Mouse (Mus musculus): ENCODE data around the gene Vmn1r43. TPM values are rescaled to one million over a fixed set of nuclear protein-coding genes. Genes with fewer than 3 reads are reported as not detected.
"Not testable (repeated sequence)": the region's sequence is repeated elsewhere in the genome, so short reads cannot be mapped to it uniquely, and the experiment has no call there.

Gene Vmn1r43
- not detected in 2 replicates for polyA plus RNA-seq (2015; fragmentation: Nextera tagmentation; extraction: Ambion mirVana)

DNA sequence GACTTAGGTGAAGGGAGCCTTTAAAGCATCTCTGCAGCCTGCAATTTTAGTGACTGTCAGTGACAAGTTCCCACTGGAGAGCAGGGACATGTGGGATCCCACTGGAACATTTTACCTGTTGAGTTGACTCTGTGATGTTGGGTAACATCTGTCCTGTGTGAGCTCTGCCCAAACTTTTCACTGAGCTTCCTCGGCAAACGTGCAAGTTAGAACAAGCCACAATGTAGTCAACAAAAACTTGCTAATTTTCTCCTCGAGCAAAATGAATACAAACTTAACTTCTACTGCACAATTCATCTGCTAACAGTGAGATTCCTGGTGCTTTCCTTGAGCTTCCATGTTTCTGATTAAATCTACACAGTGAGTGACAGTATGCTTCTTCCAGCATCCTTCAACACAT lies at the start of gene Vmn1r43, which contains the start of gene Vmn1r42:
Gene Vmn1r43, minus strand, starts transcription at position 101 of the 400 bp plus-strand sequence.
Gene Vmn1r42, minus strand, starts transcription at position 101 of the 400 bp plus-strand sequence.
- not testable (repeated sequence) for H3K36me3 ChIP-seq (ENCODE audit: insufficient read depth, low read length); H3K4me3 ChIP-seq (ENCODE audit: low read length); H3K9ac ChIP-seq (replicated peaks; ENCODE audit: low read length); H3K27me3 ChIP-seq (ENCODE audit: insufficient read depth, low read length); H3K4me2 ChIP-seq (replicated peaks; ENCODE audit: low read depth, low read length); H3K27ac ChIP-seq (ENCODE audit: low read length); ATAC-seq (ENCODE audit: low FRiP score, low TSS enrichment); H3K4me1 ChIP-seq (ENCODE audit: insufficient read depth, low read length); H3K9me3 ChIP-seq (ENCODE audit: low read length)
- WGBS, result 87% methylated on average over 3 of the region's 3 CpGs

DNA sequence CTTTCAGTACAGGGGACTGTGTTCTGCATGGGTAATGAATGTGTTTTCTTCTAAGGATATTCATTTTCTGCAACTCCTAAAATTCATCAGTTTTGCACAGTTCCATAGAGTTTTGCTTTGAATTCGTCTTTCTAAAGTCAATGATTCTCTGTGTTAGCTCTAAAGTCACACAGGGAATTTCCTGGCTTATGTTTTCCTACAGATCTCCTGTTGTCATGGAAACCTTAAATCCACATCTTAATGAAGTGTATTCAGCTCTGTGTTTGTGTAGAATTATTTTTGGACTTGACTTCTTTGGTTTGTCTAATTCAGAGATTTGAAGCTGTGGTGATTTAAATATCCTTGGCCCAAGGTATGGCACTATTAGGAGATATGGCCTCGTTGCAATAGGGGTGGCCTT lies 7.6 kb upstream of the Vmn1r43 start:
- no peak overlapping the region for H3K9ac ChIP-seq (replicated peaks; ENCODE audit: low read length)
- H3K9me3 ChIP-seq (ENCODE audit: low read length), result no peaks in the 10 kb centered on the region
- no peak overlapping the region for H3K4me3 ChIP-seq (ENCODE audit: low read length)
- H3K36me3 ChIP-seq (ENCODE audit: insufficient read depth, low read length), result no peaks in the 10 kb centered on the region
- no peak for ATAC-seq (ENCODE audit: low FRiP score, low TSS enrichment)
- 56% methylated on average over 2 of the region's 2 CpGs for WGBS
- no peak overlapping the region for H3K4me2 ChIP-seq (replicated peaks; ENCODE audit: low read depth, low read length)
- H3K4me1 ChIP-seq (ENCODE audit: insufficient read depth, low read length), result no peaks in the 10 kb centered on the region
- H3K27ac ChIP-seq (ENCODE audit: low read length), result no peak overlapping the region
- H3K27me3 ChIP-seq (ENCODE audit: insufficient read depth, low read length), result no peaks in the 10 kb centered on the region

DNA sequence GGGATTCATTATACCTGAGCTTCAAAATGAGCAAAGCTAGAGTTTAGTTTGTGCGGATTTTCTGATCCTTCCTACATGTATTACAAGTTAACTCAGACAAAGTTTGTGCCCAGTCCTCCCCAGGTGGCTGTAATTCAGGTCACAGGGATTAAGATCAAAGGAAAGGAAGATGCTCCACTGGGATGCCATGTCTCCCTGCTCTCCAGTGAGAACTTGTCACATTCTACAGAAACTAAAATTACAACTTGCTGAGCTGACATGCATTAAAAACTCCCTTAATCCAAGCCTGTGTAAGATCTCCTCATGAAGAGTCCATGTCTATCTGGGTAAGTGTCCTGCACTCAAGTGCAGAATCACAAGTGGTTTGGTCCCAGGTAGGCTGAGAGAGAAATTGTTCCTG lies 7.1 kb upstream of the Vmn1r43 start, which contains the start of gene Vmn1r44:
Gene Vmn1r44, plus strand, starts transcription at position 301 of the 400 bp plus-strand sequence.
- H3K4me1 ChIP-seq (ENCODE audit: insufficient read depth, low read length), result no peaks in the 10 kb centered on the region
- H3K36me3 ChIP-seq (ENCODE audit: insufficient read depth, low read length), result no peaks in the 10 kb centered on the region
- no peak for ATAC-seq (ENCODE audit: low FRiP score, low TSS enrichment)
- H3K27ac ChIP-seq (ENCODE audit: low read length), result no peak within 1 kb of the TSS
- no peaks in the 10 kb centered on the region for H3K27me3 ChIP-seq (ENCODE audit: insufficient read depth, low read length)
- H3K9ac ChIP-seq (replicated peaks; ENCODE audit: low read length), result no peak within 1 kb of the TSS
- H3K4me3 ChIP-seq (ENCODE audit: low read length), result no peak within 1 kb of the TSS
- no peaks in the 10 kb centered on the region for H3K9me3 ChIP-seq (ENCODE audit: low read length)
- no peak within 1 kb of the TSS for H3K4me2 ChIP-seq (replicated peaks; ENCODE audit: low read depth, low read length)
- WGBS, result 71% methylated on average over 1 of the region's 1 CpGs

DNA sequence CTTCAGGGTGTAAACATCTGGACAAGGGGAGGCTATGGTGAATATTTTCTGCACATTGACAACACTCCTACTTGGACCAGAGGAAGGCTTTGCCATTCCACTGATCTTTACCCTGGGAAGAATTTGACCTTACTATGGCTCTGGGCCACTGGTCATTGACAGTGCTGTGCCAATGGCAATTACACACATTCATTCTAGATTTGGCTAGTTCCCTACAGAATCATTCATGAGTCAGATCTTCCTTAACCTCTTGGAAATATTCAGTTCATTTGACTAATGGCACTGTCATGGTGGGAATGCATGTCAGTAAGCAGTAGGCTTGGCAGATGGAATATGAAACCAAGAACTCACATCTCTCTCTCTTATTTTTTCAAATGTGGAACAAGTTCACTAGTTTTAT lies 4.7 kb upstream of the Vmn1r43 start:
- ATAC-seq (ENCODE audit: low FRiP score, low TSS enrichment), result no peak
- no peaks in the 10 kb centered on the region for H3K4me1 ChIP-seq (ENCODE audit: insufficient read depth, low read length)
- no peak overlapping the region for H3K27ac ChIP-seq (ENCODE audit: low read length)

DNA sequence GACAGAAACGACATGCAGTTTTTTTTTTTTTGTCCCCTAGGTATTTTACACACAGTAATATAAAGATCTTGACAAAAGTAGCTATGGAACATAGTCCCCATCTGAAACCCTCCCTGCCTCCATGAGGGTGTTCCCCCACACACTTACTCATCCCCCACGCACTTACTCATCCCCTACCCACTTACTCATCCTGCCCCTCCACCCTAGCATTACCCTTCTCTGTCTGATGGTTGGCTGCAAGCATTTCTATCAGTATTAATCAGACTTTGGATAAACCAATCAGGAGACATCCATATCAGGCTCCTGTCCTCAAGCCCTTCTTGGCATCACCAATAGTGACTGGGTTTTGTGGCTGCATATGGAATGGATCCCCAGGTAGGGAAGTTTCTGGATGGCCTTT lies 750 bp upstream of the Vmn1r43 start:
- 91% methylated on average over 2 of the region's 2 CpGs for WGBS
- H3K9ac ChIP-seq (replicated peaks; ENCODE audit: low read length), result no peak overlapping the region
- no peak overlapping the region for H3K27ac ChIP-seq (ENCODE audit: low read length)
- no peak overlapping the region for H3K4me2 ChIP-seq (replicated peaks; ENCODE audit: low read depth, low read length)
- no peak for ATAC-seq (ENCODE audit: low FRiP score, low TSS enrichment)
- H3K36me3 ChIP-seq (ENCODE audit: insufficient read depth, low read length), result no peaks in the 10 kb centered on the region
- no peak overlapping the region for H3K4me3 ChIP-seq (ENCODE audit: low read length)
- H3K4me1 ChIP-seq (ENCODE audit: insufficient read depth, low read length), result no peaks in the 10 kb centered on the region
- H3K27me3 ChIP-seq (ENCODE audit: insufficient read depth, low read length), result no peaks in the 10 kb centered on the region
- no peaks in the 10 kb centered on the region for H3K9me3 ChIP-seq (ENCODE audit: low read length)

More for the DNA sequence above, 4.7 kb upstream of the Vmn1r43 start:
- H3K9ac ChIP-seq (replicated peaks; ENCODE audit: low read length), result no peak overlapping the region
- H3K36me3 ChIP-seq (ENCODE audit: insufficient read depth, low read length), result no peaks in the 10 kb centered on the region
- no peak overlapping the region for H3K4me3 ChIP-seq (ENCODE audit: low read length)
- H3K4me2 ChIP-seq (replicated peaks; ENCODE audit: low read depth, low read length), result no peak overlapping the region
- H3K9me3 ChIP-seq (ENCODE audit: low read length), result no peaks in the 10 kb centered on the region
- H3K27me3 ChIP-seq (ENCODE audit: insufficient read depth, low read length), result no peaks in the 10 kb centered on the region

DNA sequence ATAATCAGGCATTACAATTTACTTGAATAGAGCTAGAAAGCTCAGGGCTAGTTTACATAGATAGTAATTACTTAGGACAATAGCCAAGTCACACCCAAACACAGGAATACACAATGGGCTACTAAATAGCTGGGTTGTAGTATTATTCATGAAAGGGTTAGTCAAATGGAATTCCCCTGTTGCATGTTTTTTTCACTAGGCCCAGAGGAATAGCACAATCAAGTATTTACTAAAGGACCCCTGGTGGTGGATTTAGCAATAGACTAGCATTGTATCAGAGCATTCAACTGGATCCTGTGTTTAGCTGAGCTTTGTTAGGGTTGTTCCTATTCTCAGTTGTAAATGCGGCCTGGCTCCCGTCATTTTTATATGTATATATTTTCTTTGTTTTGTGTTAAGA lies 8.2 kb downstream of the Vmn1r43 start:
- H3K27ac ChIP-seq (ENCODE audit: low read length), result no peak overlapping the region
- no peak for ATAC-seq (ENCODE audit: low FRiP score, low TSS enrichment)
- WGBS, result 89% methylated on average over 2 of the region's 2 CpGs
- no peaks in the 10 kb centered on the region for H3K27me3 ChIP-seq (ENCODE audit: insufficient read depth, low read length)
- H3K4me3 ChIP-seq (ENCODE audit: low read length), result no peak overlapping the region
- no peaks in the 10 kb centered on the region for H3K36me3 ChIP-seq (ENCODE audit: insufficient read depth, low read length)
- H3K9ac ChIP-seq (replicated peaks; ENCODE audit: low read length), result no peak overlapping the region
- peaks cover 17% of the 10 kb centered on the region for H3K9me3 ChIP-seq (ENCODE audit: low read length)
- no peaks in the 10 kb centered on the region for H3K4me1 ChIP-seq (ENCODE audit: insufficient read depth, low read length)
- no peak overlapping the region for H3K4me2 ChIP-seq (replicated peaks; ENCODE audit: low read depth, low read length)

DNA sequence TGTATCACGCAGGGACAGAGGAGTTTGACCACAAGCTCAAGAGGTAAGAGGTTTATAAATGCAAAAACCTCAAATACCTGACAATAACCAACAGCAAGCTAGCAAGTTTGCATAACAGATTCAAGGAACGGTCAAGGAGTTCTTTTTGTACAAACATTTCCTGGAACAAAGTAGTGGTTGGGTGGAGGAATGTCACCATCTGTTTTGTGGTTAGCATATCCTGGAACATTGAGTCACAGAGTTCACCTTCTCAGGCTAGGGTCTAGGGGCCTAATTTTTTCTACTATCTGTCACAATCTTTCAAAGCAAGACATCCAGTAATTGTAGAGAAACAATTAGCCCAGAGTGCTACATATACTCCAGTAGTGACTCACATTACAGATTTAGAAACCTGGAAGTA lies 8.9 kb downstream of the Vmn1r43 start:
- no peaks in the 10 kb centered on the region for H3K27me3 ChIP-seq (ENCODE audit: insufficient read depth, low read length)
- H3K27ac ChIP-seq (ENCODE audit: low read length), result no peak overlapping the region
- H3K4me3 ChIP-seq (ENCODE audit: low read length), result no peak overlapping the region
- H3K9me3 ChIP-seq (ENCODE audit: low read length), result peaks cover 17% of the 10 kb centered on the region
- no peak overlapping the region for H3K9ac ChIP-seq (replicated peaks; ENCODE audit: low read length)
- H3K36me3 ChIP-seq (ENCODE audit: insufficient read depth, low read length), result no peaks in the 10 kb centered on the region
- 96% methylated on average over 2 of the region's 2 CpGs for WGBS
- no peak overlapping the region for H3K4me2 ChIP-seq (replicated peaks; ENCODE audit: low read depth, low read length)
- ATAC-seq (ENCODE audit: low FRiP score, low TSS enrichment), result no peak
- no peaks in the 10 kb centered on the region for H3K4me1 ChIP-seq (ENCODE audit: insufficient read depth, low read length)

DNA sequence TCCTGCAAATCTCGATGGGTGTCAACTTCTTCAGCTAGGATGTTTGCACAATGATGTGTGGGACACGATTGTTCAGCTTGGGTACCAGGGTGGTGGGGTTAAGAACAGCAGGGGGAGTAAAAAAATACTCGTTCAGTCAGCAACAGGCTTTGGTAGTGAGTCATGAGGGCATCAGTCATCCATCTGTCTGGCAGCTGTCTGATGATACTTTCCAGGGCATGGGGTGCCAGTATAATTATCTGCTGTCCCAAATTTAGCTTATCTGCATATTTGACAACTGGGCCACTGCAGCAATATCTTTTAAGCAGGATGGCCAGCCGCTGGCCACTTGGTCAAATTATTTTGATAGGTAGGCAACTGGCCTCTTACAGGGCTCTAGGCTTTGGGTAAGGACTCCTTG lies 12.4 kb downstream of the Vmn1r43 start:
- Histone ChIP-seq H3K4me2 (replicated peaks; ENCODE audit: low read depth, low read length) (no peak overlapping the region), H3K9me3 (ENCODE audit: low read length) (peaks cover 22% of the 10 kb centered on the region), H3K27ac (ENCODE audit: low read length) (no peak overlapping the region), H3K27me3 (ENCODE audit: insufficient read depth, low read length) (no peaks in the 10 kb centered on the region), H3K4me3 (ENCODE audit: low read length) (no peak overlapping the region), H3K9ac (replicated peaks; ENCODE audit: low read length) (no peak overlapping the region), H3K4me1 (ENCODE audit: insufficient read depth, low read length) (no peaks in the 10 kb centered on the region), H3K36me3 (ENCODE audit: insufficient read depth, low read length) (no peaks in the 10 kb centered on the region)
- WGBS, result 73% methylated on average over 4 of the region's 4 CpGs
- no peak for ATAC-seq (ENCODE audit: low FRiP score, low TSS enrichment)

DNA sequence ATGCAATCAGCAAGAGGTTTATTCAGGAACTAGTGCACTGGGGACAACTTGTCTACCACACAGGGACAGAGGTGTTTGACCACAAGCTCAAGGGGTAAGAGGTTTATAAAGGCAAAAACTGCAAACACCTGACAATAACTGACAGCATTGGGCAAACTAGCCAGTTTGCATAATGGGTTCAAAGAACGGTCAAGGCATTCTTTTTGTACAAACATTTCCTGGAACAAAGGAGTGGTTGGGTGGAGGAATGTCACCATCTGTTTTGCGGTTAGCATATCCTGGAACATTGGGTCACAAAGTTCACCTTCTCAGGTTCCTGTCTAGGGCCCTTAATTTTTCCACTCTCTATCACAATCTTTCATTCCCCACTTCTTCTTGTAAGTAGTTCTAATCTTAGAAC lies 16.4 kb downstream of the Vmn1r43 start:
- H3K9ac ChIP-seq (replicated peaks; ENCODE audit: low read length), result no peak overlapping the region
- ATAC-seq (ENCODE audit: low FRiP score, low TSS enrichment), result no peak
- no peak overlapping the region for H3K4me2 ChIP-seq (replicated peaks; ENCODE audit: low read depth, low read length)
- WGBS, result 81% methylated on average over 2 of the region's 2 CpGs
- peaks cover 10% of the 10 kb centered on the region for H3K9me3 ChIP-seq (ENCODE audit: low read length)
- H3K4me3 ChIP-seq (ENCODE audit: low read length), result no peak overlapping the region
- no peaks in the 10 kb centered on the region for H3K4me1 ChIP-seq (ENCODE audit: insufficient read depth, low read length)
- no peaks in the 10 kb centered on the region for H3K36me3 ChIP-seq (ENCODE audit: insufficient read depth, low read length)
- no peaks in the 10 kb centered on the region for H3K27me3 ChIP-seq (ENCODE audit: insufficient read depth, low read length)
- H3K27ac ChIP-seq (ENCODE audit: low read length), result no peak overlapping the region

DNA sequence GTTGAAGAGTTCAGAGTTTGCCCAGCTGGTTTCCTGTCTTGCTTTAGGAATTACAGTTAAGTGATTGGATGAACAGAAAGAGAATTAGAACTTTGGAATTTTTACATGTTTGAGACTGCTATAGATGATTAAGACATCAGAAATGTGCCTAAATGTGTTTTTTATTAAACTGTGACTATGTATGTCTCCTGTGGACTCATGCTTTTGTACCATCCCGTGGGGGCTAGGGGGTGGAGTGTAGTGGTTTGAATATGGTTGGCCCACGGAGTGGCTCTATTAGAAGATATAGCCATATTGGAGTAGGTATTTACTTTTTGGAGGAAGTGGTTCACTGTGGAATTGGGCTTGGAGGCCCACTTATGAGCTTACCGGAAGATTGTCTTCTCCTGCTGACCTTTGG lies 18.7 kb downstream of the Vmn1r43 start:
- Histone ChIP-seq H3K4me2 (replicated peaks; ENCODE audit: low read depth, low read length) (no peak overlapping the region), H3K9me3 (ENCODE audit: low read length) (peaks cover 7% of the 10 kb centered on the region; the same call in 1 of the 2 replicates), H3K27me3 (ENCODE audit: insufficient read depth, low read length) (no peaks in the 10 kb centered on the region), H3K9ac (replicated peaks; ENCODE audit: low read length) (no peak overlapping the region), H3K27ac (ENCODE audit: low read length) (no peak overlapping the region), H3K4me3 (ENCODE audit: low read length) (no peak overlapping the region), H3K4me1 (ENCODE audit: insufficient read depth, low read length) (no peaks in the 10 kb centered on the region), H3K36me3 (ENCODE audit: insufficient read depth, low read length) (no peaks in the 10 kb centered on the region)
- WGBS, result 85% methylated on average over 3 of the region's 3 CpGs
- ATAC-seq (ENCODE audit: low FRiP score, low TSS enrichment), result no peak
